Mouse (Mus musculus): ENCODE data around the gene Gm5416. TPM values are rescaled to one million over a fixed set of nuclear protein-coding genes. Genes with fewer than 3 reads are reported as not detected.

Gene Gm5416
- polyA plus RNA-seq (2012; ENCODE audit: low replicate concordance) = not detected in 2 replicates

DNA sequence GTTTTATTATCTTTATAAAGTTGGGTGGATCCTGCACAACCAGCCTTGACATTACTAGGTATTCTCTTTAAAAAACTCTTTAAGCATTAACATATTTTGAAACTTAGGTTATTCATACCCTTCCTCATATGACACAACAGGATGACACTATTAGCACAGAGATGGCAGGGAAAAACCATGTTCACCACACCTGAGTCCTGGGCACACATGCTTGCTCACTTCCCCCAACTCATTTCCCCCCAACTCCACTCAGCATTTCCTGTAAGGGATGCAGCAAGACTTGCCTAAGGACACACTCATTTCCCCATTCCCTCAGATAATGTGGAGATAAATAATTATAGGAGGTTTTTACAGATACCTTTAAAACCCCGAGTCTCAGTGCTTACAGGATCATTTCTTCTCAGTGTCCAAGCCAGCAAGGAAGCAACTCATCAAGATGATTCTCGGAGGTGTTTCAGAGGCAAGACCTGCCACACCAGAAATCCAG is at the start of gene Gm5416:
Gene Gm5416 (plus strand): TSS at position 437 of the 487 bp plus-strand sequence.

DNA sequence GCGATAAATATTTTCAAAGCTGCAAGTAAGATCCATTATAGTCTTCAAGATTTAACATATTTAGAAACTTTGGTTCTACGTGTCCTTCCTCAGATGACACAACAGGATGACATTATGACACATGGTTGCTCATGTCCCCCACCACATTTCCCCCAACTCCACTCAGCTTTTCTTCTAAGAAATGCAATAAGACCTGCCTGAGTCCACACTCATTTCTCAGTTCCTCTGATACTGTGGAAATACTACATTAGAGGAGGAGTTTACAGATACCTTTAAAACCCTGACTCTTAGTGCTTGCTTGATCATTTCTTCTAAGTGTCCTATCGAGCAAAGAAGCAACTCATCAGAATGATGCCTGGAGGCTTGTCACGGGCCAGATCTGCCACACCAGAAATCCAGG is 26.3 kb upstream of the Gm5416 start, which contains the start of gene Gm5483:
Gene Gm5483 (plus strand): TSS at position 301 of the 400 bp plus-strand sequence.

DNA sequence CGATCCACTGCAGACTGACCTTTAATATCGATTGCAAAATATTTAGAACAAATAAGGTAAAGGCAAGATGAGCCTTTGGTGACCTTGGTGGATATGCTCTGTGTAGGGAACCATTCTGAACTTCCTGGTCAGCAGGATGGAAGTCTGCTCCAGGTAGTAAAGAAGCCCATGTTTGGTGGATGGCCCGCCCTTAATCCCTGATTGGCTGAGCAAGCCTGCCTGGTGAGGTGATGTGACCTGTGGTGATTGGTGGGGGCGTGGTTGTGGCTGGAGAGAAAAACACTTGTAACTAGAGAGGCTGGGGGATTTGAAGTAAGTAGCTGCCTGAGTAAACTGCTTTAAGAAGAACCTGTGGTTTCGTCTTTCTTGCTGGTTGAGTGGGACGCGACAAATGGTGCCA is 11.0 kb downstream of the Gm5416 start, which contains the start of gene 2010005H15Rik:
Gene 2010005H15Rik (plus strand): TSS at position 301 of the 400 bp plus-strand sequence.

Other genes with a start within 250 kb of the Gm5416 start
- 31.5 and 52.0 TPM in 2 replicates for gene Kpna1, start 231.7 kb upstream of the Gm5416 start, polyA plus RNA-seq (2012; ENCODE audit: low replicate concordance)
- gene Wdr5b, start 169.2 kb upstream of the Gm5416 start, polyA plus RNA-seq (2012; ENCODE audit: low replicate concordance) = 0.56 and 1.7 TPM in 2 replicates
- gene Fam162a, start 138.8 kb upstream of the Gm5416 start, polyA plus RNA-seq (2012; ENCODE audit: low replicate concordance) = 26.2 and 56.6 TPM in 2 replicates
- gene Ccdc58, start 138.7 kb upstream of the Gm5416 start, polyA plus RNA-seq (2012; ENCODE audit: low replicate concordance) = 3.7 and 4.5 TPM in 2 replicates
- gene Csta1, start 79.2 kb upstream of the Gm5416 start, polyA plus RNA-seq (2012; ENCODE audit: low replicate concordance) = not detected in 2 replicates
- 0.88 TPM in 2 replicates for gene Stfa2l1, start 53.6 kb upstream of the Gm5416 start, polyA plus RNA-seq (2012; ENCODE audit: low replicate concordance)
- 1.3 and 2.2 TPM in 2 replicates for gene Gm5483, start 26.2 kb upstream of the Gm5416 start, polyA plus RNA-seq (2012; ENCODE audit: low replicate concordance)
- not detected in 2 replicates for gene 2010005H15Rik, start 11.1 kb downstream of the Gm5416 start, polyA plus RNA-seq (2012; ENCODE audit: low replicate concordance)
- not detected in 2 replicates for gene Stfa1, start 66.5 kb downstream of the Gm5416 start, polyA plus RNA-seq (2012; ENCODE audit: low replicate concordance)
- not detected in 2 replicates for gene BC117090, start 123.9 kb downstream of the Gm5416 start, polyA plus RNA-seq (2012; ENCODE audit: low replicate concordance)
- not detected in 2 replicates for gene BC100530, start 157.3 kb downstream of the Gm5416 start, polyA plus RNA-seq (2012; ENCODE audit: low replicate concordance)
- gene Stfa2, start 198.1 kb downstream of the Gm5416 start, polyA plus RNA-seq (2012; ENCODE audit: low replicate concordance) = not detected in 2 replicates
- not detected in 2 replicates for gene Stfa3, start 245.0 kb downstream of the Gm5416 start, polyA plus RNA-seq (2012; ENCODE audit: low replicate concordance)